Mouse (Mus musculus) lung, postnatal 0 days (tissue): ENCODE results near the gene Ahnak2. TPM values are rescaled to one million over a fixed set of nuclear protein-coding genes. Genes with fewer than 3 reads are reported as not detected.

Experiments used
- ATAC-seq: fragments of 200-750 bp; cut with Nextera tagmentation; 2 replicates; pipeline ENCODE4 v1.8.0; 2017; ENCODE audit warnings: moderate library complexity
- DNase-seq: peaks from one replicate; pipeline ENCODE4 v3.0.0-alpha.2; 2016; ENCODE audit warnings: low spot score
- H3K27ac ChIP-seq: fragments of 300-500 bp; sonication (generic); 2 replicates; pipeline ENCODE4 v1.5.1; 2014; ENCODE audit warnings: antibody characterized with exemption, mild to moderate bottlenecking, low read length, mixed read lengths
- H3K27me3 ChIP-seq: fragments of 300-500 bp; sonication (generic); replicated peaks from 2 replicates; pipeline ENCODE4 v1.6.1; 2014; ENCODE audit warnings: low read length, mixed read lengths; ENCODE audit not compliant: insufficient read depth
- H3K36me3 ChIP-seq: fragments of 300-500 bp; sonication (generic); 2 replicates; pipeline ENCODE4 v1.6.1; 2014; ENCODE audit warnings: low read length, mixed read lengths; ENCODE audit not compliant: insufficient read depth
- H3K4me1 ChIP-seq: fragments of 300-500 bp; sonication (generic); 2 replicates; pipeline ENCODE4 v1.6.1; 2014; ENCODE audit warnings: antibody characterized with exemption, low read depth, low read length, mixed read lengths; ENCODE audit not compliant: insufficient read depth
- H3K4me2 ChIP-seq: fragments of 300-500 bp; sonication (generic); replicated peaks from 2 replicates; pipeline ENCODE4 v1.6.1; 2014; ENCODE audit warnings: low read depth, mild to moderate bottlenecking, low read length, moderate library complexity, mixed read lengths
- H3K4me3 ChIP-seq: fragments of 300-500 bp; sonication (generic); 2 replicates; pipeline ENCODE4 v1.5.1; 2014; ENCODE audit warnings: low read depth, low read length
- H3K9ac ChIP-seq: fragments of 300-500 bp; sonication (generic); replicated peaks from 2 replicates; pipeline ENCODE4 v1.6.1; 2014; ENCODE audit warnings: low read depth, mild to moderate bottlenecking
- H3K9me3 ChIP-seq: fragments of 300-500 bp; sonication (generic); 2 replicates; pipeline ENCODE4 v1.6.1; 2016; ENCODE audit warnings: low read length, mixed read lengths
- CTCF ChIP-seq: IDR thresholded peaks from 2 replicates; pipeline ENCODE4 v1.5.1; 2016; ENCODE audit warnings: antibody characterized with exemption, mild to moderate bottlenecking
- EP300 ChIP-seq: IDR thresholded peaks from 2 replicates; pipeline ENCODE4 v1.6.1; 2016; ENCODE audit warnings: antibody characterized with exemption, mild to moderate bottlenecking, control low read depth
- WGBS: fragments of 180-500 bp; shearing (Covaris S2); extraction: QIAGEN DNeasy Blood & Tissue Kit; methylation state at CpG from one replicate; pipeline ENCODE4 v1.1.7; 2014; 5-methylcytosine and 5-hydroxymethylcytosine counted together
- polyA plus RNA-seq: library from polyadenylated mRNA; unstranded; fragments of >200 nt; fragmentation: Nextera tagmentation; extraction: Ambion mirVana; gene quantifications from 2 replicates; pipeline ENCODE4 v1.2.1, GENCODE M21; 2015

The Ahnak2 gene
- polyA plus RNA-seq, 1 experiment from 2014 or later, result 4.9 TPM

GRCm38 (mm10) chr12:112744211-112744610, 58.2 kb downstream of the Ahnak2 start:
- H3K27me3 ChIP-seq, result no peaks in the 10 kb centered on the region
- no peaks in the 10 kb centered on the region for H3K9me3 ChIP-seq
- H3K4me2 ChIP-seq, result no peak overlapping the region
- DNase-seq (no peak), ATAC-seq (no peak)
- TF ChIP-seq CTCF (no peak), EP300 (no peak)
- H3K27ac ChIP-seq, result no peak overlapping the region
- no peak overlapping the region for H3K9ac ChIP-seq
- 74% methylated on average over 11 of the region's 11 CpGs for WGBS
- H3K36me3 ChIP-seq, result peaks cover 6% of the 10 kb centered on the region; the same call in 1 of the 2 replicates
- no peaks in the 10 kb centered on the region for H3K4me1 ChIP-seq
- no peak overlapping the region for H3K4me3 ChIP-seq

- ATAC-seq, result peak; percentile 83
- Histone ChIP-seq H3K4me3 (no peak overlapping the region), H3K4me1 (no peaks in the 10 kb centered on the region), H3K27me3 (no peaks in the 10 kb centered on the region), H3K4me2 (no peak overlapping the region), H3K36me3 (peaks cover 14% of the 10 kb centered on the region; the same call in 1 of the 2 replicates), H3K9ac (no peak overlapping the region), H3K27ac (no peak overlapping the region), H3K9me3 (no peaks in the 10 kb centered on the region)
- WGBS, result 40% methylated on average over 25 of the region's 25 CpGs
- peak; percentile 90 for DNase-seq
- TF ChIP-seq EP300, result no peak
- TF ChIP-seq CTCF, result peak; percentile 89
These were observed 59.1 kb downstream of the Ahnak2 start for GRCm38 (mm10) chr12:112743168-112743975.

GRCm38 (mm10) chr12:112742768-112743167, 59.7 kb downstream of the Ahnak2 start:
- no peaks in the 10 kb centered on the region for H3K27me3 ChIP-seq
- no peak overlapping the region for H3K4me2 ChIP-seq
- H3K36me3 ChIP-seq, result peaks cover 19% of the 10 kb centered on the region; the same call in 1 of the 2 replicates
- H3K9ac ChIP-seq, result no peak overlapping the region
- ATAC-seq (peak; percentile 3; the same call in 1 of the 2 replicates), DNase-seq (no peak)
- H3K4me1 ChIP-seq, result no peaks in the 10 kb centered on the region
- no peak for TF ChIP-seq EP300
- TF ChIP-seq CTCF, result no peak
- H3K27ac ChIP-seq, result no peak overlapping the region
- no peak overlapping the region for H3K4me3 ChIP-seq
- 59% methylated on average over 6 of the region's 6 CpGs for WGBS
- H3K9me3 ChIP-seq, result no peaks in the 10 kb centered on the region

GRCm38 (mm10) chr12:112739023-112739568, 63.4 kb downstream of the Ahnak2 start:
- 90% methylated on average over 24 of the region's 24 CpGs for WGBS

GRCm38 (mm10) chr12:112738281-112739022, 64.0 kb downstream of the Ahnak2 start:
- no peak for TF ChIP-seq CTCF
- no peak for TF ChIP-seq EP300
- no peak overlapping the region for H3K9ac ChIP-seq
- 91% methylated on average over 31 of the region's 31 CpGs for WGBS
- no peaks in the 10 kb centered on the region for H3K4me1 ChIP-seq
- ATAC-seq (no peak), DNase-seq (no peak)
- peaks cover 14% of the 10 kb centered on the region; the same call in 1 of the 2 replicates for H3K36me3 ChIP-seq
- no peaks in the 10 kb centered on the region for H3K9me3 ChIP-seq
- no peaks in the 10 kb centered on the region for H3K27me3 ChIP-seq
- H3K4me3 ChIP-seq, result no peak overlapping the region
- H3K4me2 ChIP-seq, result no peak overlapping the region
- no peak overlapping the region for H3K27ac ChIP-seq

More at GRCm38 (mm10) chr12:112739023-112739568, 63.4 kb downstream of the Ahnak2 start:
- no peak overlapping the region for H3K4me3 ChIP-seq
- DNase-seq (no peak), ATAC-seq (no peak)
- peaks cover 14% of the 10 kb centered on the region; the same call in 1 of the 2 replicates for H3K36me3 ChIP-seq
- no peak overlapping the region for H3K4me2 ChIP-seq
- TF ChIP-seq EP300, result no peak
- no peak for TF ChIP-seq CTCF
- no peaks in the 10 kb centered on the region for H3K4me1 ChIP-seq
- no peak overlapping the region for H3K27ac ChIP-seq
- no peaks in the 10 kb centered on the region for H3K27me3 ChIP-seq
- H3K9ac ChIP-seq, result no peak overlapping the region
- H3K9me3 ChIP-seq, result no peaks in the 10 kb centered on the region

- no peak overlapping the region for H3K4me3 ChIP-seq
- DNase-seq (no peak), ATAC-seq (no peak)
- no peaks in the 10 kb centered on the region for H3K9me3 ChIP-seq
- H3K36me3 ChIP-seq, result peaks cover 14% of the 10 kb centered on the region; the same call in 1 of the 2 replicates
- H3K4me1 ChIP-seq, result no peaks in the 10 kb centered on the region
- no peak overlapping the region for H3K9ac ChIP-seq
- H3K27ac ChIP-seq, result no peak overlapping the region
- no peak overlapping the region for H3K4me2 ChIP-seq
- TF ChIP-seq CTCF (no peak), EP300 (no peak)
- no peaks in the 10 kb centered on the region for H3K27me3 ChIP-seq
- WGBS, result 87% methylated on average over 14 of the region's 14 CpGs
These were observed 64.7 kb downstream of the Ahnak2 start for GRCm38 (mm10) chr12:112737761-112738160.
